Comparison of ENCODE assay signal across 18 mouse cellular contexts in genomic region chr10:83785627-83786392, GRCm38 (mm10).
A peak's percentile ranks its signal among the peaks of the same experiment; 100 is the strongest.
DNase-seq lines count a peak whose midpoint lies in the region; ATAC-seq lines count a peak whose summit lies in the region.
"Had no signal": no experiment of that assay in that cellular context is flagged by ENCODE, and none has a peak within 500 bp of the region (broad histone marks: within the 10 kb centered on the region; RNA-seq: fewer than 3 reads in every experiment).

No protein-coding gene starts in this region.

- no peak for DNase-seq in embryonic facial prominence, embryonic 10.5 days (ENCODE audit: low spot score)
- no peak for DNase-seq in heart, adult 18-20 months
- peak; percentile 20 for DNase-seq in MN1 (ENCODE audit: low spot score)
- DNase-seq in heart, postnatal 4 days: peak; percentile 3
- no peak for DNase-seq in cerebellum, postnatal 36 days
- no peak for DNase-seq in hindbrain, embryonic 10.5 days (ENCODE audit: low spot score)
- DNase-seq: adrenal gland, postnatal 25 days; gastrocnemius, postnatal 36 days had no signal

- H3K4me2 ChIP-seq in embryonic facial prominence, embryonic 12.5 days (replicated peaks): no peak overlapping the region
- H3K4me2 ChIP-seq in heart, embryonic 14.5 days (ENCODE audit: low read length): no peak overlapping the region
- H3K4me2 ChIP-seq: hindbrain, embryonic 14.5 days; intestine, embryonic 15.5 days; liver, embryonic 11.5 days; lung, embryonic 14.5 days; midbrain, embryonic 13.5 days had no signal

- H3K36me3 ChIP-seq in embryonic facial prominence, embryonic 12.5 days: no peaks in the 10 kb centered on the region
- H3K36me3 ChIP-seq in embryonic facial prominence, embryonic 10.5 days (replicated peaks): no peaks in the 10 kb centered on the region
- no peaks in the 10 kb centered on the region for H3K36me3 ChIP-seq in heart, embryonic 14.5 days (ENCODE audit: control insufficient read depth, insufficient read depth, low read length)
- H3K36me3 ChIP-seq in hindbrain, embryonic 10.5 days: no peaks in the 10 kb centered on the region
- H3K36me3 ChIP-seq: G1E; intestine, embryonic 15.5 days; midbrain, embryonic 13.5 days had no signal

- no peak overlapping the region for H3K9ac ChIP-seq in embryonic facial prominence, embryonic 12.5 days
- H3K9ac ChIP-seq in heart, embryonic 14.5 days (ENCODE audit: low read length): no peak overlapping the region
- H3K9ac ChIP-seq: hindbrain, embryonic 14.5 days; intestine, embryonic 15.5 days; lung, embryonic 14.5 days; midbrain, embryonic 13.5 days had no signal

- H3K4me3 ChIP-seq in embryonic facial prominence, embryonic 12.5 days: no peak overlapping the region
- no peak overlapping the region for H3K4me3 ChIP-seq in embryonic facial prominence, embryonic 10.5 days
- no peak overlapping the region for H3K4me3 ChIP-seq in heart, embryonic 14.5 days (ENCODE audit: control insufficient read depth in 1 of 2, insufficient read depth in 1 of 2, low read depth in 1 of 2, low read length in 2 of 2)
- H3K4me3 ChIP-seq in hindbrain, embryonic 10.5 days: no peak overlapping the region
- H3K4me3 ChIP-seq: intestine, embryonic 15.5 days; midbrain, embryonic 13.5 days had no signal

- peak overlapping the region; percentile 58 for H3K27ac ChIP-seq in embryonic facial prominence, embryonic 12.5 days
- no peak overlapping the region; the same call in 1 of the 2 replicates for H3K27ac ChIP-seq in embryonic facial prominence, embryonic 10.5 days (replicated peaks)
- H3K27ac ChIP-seq in heart, embryonic 14.5 days (replicated peaks in 1 of 2; ENCODE audit: control insufficient read depth in 1 of 2, insufficient read depth in 1 of 2, low read depth in 2 of 2, low read length in 2 of 2): peak overlapping the region; percentile 35 to 53
- no peak overlapping the region; the same call in 1 of the 2 replicates for H3K27ac ChIP-seq in hindbrain, embryonic 10.5 days
- H3K27ac ChIP-seq: hindbrain, embryonic 14.5 days; intestine, embryonic 15.5 days; macrophage; midbrain, embryonic 13.5 days had no signal

- 39% methylated on average over 3 of the region's 3 CpGs for WGBS in embryonic facial prominence, embryonic 12.5 days
- 71% methylated on average over 3 of the region's 3 CpGs for WGBS in embryonic facial prominence, embryonic 10.5 days
- WGBS in heart, embryonic 14.5 days: 35% methylated on average over 3 of the region's 3 CpGs
- 77% methylated on average over 3 of the region's 3 CpGs for WGBS in hindbrain, embryonic 10.5 days

- H3K9me3 ChIP-seq in embryonic facial prominence, embryonic 12.5 days: no peaks in the 10 kb centered on the region
- H3K9me3 ChIP-seq in embryonic facial prominence, embryonic 10.5 days: no peaks in the 10 kb centered on the region
- H3K9me3 ChIP-seq in heart, embryonic 14.5 days (ENCODE audit: control insufficient read depth, low read length): no peaks in the 10 kb centered on the region
- H3K9me3 ChIP-seq in hindbrain, embryonic 10.5 days: no peaks in the 10 kb centered on the region
- H3K9me3 ChIP-seq: intestine, embryonic 15.5 days; midbrain, embryonic 13.5 days had no signal

- peaks cover 14% of the 10 kb centered on the region; the same call in 1 of the 2 replicates for H3K4me1 ChIP-seq in embryonic facial prominence, embryonic 12.5 days
- peaks cover 2% of the 10 kb centered on the region; the same call in 1 of the 2 replicates for H3K4me1 ChIP-seq in embryonic facial prominence, embryonic 10.5 days
- peaks cover 3 to 8% of the 10 kb centered on the region in 2 experiments; a peak in 2 of 4 replicates for H3K4me1 ChIP-seq in heart, embryonic 14.5 days (ENCODE audit: control insufficient read depth in 2 of 2, insufficient read depth in 2 of 2, low read length in 2 of 2)
- no peaks in the 10 kb centered on the region for H3K4me1 ChIP-seq in hindbrain, embryonic 10.5 days (replicated peaks)
- H3K4me1 ChIP-seq: intestine, embryonic 15.5 days; midbrain, embryonic 13.5 days had no signal

- H3K27me3 ChIP-seq in embryonic facial prominence, embryonic 12.5 days: no peaks in the 10 kb centered on the region; the same call in 1 of the 2 replicates
- no peaks in the 10 kb centered on the region for H3K27me3 ChIP-seq in embryonic facial prominence, embryonic 10.5 days (replicated peaks; ENCODE audit: low read depth, poor library complexity, severe bottlenecking)
- H3K27me3 ChIP-seq in heart, embryonic 14.5 days (ENCODE audit: control insufficient read depth, insufficient read depth, low read length): no peaks in the 10 kb centered on the region
- no peaks in the 10 kb centered on the region for H3K27me3 ChIP-seq in hindbrain, embryonic 10.5 days (ENCODE audit: insufficient read depth, poor library complexity, severe bottlenecking)
- H3K27me3 ChIP-seq: intestine, embryonic 15.5 days; midbrain, embryonic 13.5 days had no signal

- 0 out of 2 replicates have a peak, but pooled peaks have one; percentile 56 for ATAC-seq in embryonic facial prominence, embryonic 12.5 days (ENCODE audit: insufficient number of reproducible peaks, insufficient read depth, low FRiP score, low TSS enrichment)
- ATAC-seq in heart, embryonic 14.5 days (ENCODE audit: insufficient number of reproducible peaks, insufficient read depth, low FRiP score, low read depth): no peak
- ATAC-seq: CD4-positive, CD25-positive, alpha-beta regulatory T cell, adult 4 months; intestine, embryonic 15.5 days; midbrain, embryonic 13.5 days had no signal

Comparison
In these comparisons a context has a peak if more than half of its experiments do, and no peak if none do; other contexts are left out.
1. H3K27ac ChIP-seq: peak in embryonic facial prominence, embryonic 12.5 days (single experiment) and heart, embryonic 14.5 days (2 of 2); none in embryonic facial prominence, embryonic 10.5 days (single experiment) and hindbrain, embryonic 10.5 days (single experiment).
2. DNase-seq: peak in MN1 (single experiment) and heart, postnatal 4 days (single experiment); none in embryonic facial prominence, embryonic 10.5 days (single experiment), heart, adult 18-20 months (0 of 2), cerebellum, postnatal 36 days (0 of 2) and hindbrain, embryonic 10.5 days (single experiment).